Mouse (Mus musculus) lung, postnatal 10 days (tissue): ENCODE data around the gene Hipk1.
A peak's percentile ranks its signal among the peaks of the same experiment; 100 is the strongest.

ENCODE experiments used
- DNase-seq: peaks from one replicate; pipeline ENCODE4 v3.0.0; 2021

Hipk1 gene

DNA sequence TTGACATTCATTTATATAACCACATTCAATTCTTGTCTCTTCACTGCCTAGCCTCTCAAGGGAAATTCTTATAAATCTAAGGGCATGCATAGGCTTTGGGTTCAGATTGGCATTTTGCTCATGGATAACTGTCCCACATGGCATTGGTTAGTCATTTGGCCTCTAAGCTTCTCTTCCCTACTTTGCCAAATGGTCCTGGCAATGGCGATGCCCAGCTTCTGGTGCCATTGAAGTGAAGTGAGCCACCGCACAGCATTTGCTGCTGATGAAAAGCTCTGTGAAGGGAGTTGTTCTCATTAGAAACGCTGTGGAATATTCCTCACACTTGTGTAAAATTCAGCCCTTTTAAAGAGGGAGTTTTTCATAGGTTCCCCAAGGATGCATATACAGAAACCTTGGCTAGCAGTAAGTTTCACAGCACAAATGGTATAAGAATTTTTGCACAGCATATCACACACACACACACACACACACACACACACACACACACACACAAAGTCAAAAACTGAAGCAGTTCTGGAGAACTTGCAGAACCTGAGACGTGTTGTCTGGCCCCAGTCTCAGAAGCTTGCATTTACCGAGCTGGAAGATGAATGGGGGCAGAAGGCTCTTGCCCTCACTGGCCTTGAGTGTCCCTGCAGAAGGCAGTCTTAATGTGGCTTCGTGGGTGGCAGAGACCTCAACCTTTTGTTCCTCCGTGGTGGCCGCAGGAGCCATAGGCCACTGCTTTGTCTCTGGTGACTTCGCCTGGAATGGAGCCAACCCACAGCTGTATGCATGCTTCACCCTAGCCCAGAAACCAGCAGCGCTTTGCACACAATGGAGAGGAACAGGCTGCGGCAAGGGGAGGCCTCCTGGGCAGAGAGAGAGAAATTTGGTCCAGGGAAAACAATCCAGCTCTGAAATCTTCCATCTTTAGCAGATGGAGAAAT is 75.3 kb downstream of the Hipk1 start:
- DNase-seq: peak; percentile 63

- no peak for DNase-seq
Observed at GRCm38 (mm10) chr3:103714942-103715341, 76.4 kb downstream of the Hipk1 start.

DNA sequence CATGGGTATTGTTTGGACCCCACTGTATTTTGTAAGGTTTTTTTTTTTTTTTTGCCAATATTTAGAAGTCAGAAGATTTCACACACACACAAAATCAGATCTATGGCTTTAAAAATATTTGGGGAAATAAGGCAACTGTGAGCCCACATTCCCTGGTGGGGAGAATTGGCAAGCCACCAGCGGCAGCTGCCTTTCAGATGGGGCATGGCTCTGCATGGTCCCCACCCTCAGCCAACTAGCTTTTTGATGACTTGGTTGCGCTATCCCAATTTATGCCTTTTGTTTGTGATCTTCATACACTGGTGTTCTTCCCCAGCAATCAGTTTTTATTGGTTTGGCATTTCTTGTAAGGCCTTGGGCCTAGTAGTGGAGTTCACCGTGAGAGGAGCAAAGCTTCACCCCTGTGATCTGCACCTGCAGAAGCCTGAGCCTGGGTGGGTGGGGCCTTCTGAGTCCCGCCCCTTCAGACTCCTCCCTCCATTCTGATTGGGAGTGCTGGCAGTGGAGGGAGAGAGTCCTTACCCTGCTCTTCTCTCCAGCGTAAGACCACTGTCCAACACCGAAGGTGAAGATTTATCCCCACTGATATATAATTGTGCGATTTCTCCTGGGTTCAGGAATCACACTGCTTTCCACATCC is 77.0 kb downstream of the Hipk1 start:
- DNase-seq: no peak

GRCm38 (mm10) chr3:103712196-103712595 is 79.2 kb downstream of the Hipk1 start:
- peak; percentile 37 for DNase-seq

GRCm38 (mm10) chr3:103709470-103710040 is 81.8 kb downstream of the Hipk1 start:
- DNase-seq: no peak

GRCm38 (mm10) chr3:103705426-103705825 is 85.9 kb downstream of the Hipk1 start:
- no peak for DNase-seq

DNA sequence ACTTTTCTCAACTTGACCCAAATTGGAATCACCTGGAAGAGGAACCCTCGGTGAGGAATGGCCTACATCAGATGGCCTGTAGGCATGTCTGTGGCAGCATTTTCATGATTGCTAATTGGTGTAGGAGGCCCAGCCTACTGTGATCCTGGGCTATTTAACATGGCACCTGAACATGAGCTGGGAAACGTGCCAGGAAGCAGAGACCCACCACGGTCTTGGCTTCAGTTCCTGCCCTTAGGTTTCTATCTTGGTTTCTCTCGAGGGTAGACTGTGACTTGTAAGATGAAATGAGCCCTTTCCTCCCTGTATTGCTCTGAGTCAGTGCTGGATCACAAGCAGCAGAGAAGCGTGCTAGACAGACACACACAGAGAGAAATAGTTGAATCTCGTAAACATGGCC is 86.7 kb downstream of the Hipk1 start:
- no peak for DNase-seq

- no peak for DNase-seq
Observed at GRCm38 (mm10) chr3:103696388-103696925, 94.9 kb downstream of the Hipk1 start.

DNA sequence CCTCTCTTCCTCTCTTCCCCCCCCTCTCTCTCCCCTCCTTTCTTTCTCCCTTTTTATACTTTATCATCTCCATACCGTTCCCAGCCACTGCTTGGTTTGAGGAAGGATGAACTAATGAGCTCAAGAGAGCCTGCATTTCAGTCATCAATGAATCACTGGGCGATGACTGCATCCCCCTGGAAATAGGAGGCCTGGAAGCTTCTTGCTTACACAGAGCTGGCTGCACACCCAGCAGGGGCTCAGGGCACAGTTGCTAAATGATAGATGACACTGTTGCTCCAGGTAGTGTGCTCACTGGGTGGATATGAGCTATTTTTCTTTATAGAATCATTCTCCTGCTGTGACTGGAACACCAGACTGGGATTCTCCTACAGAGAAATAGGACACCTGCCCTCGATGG is 95.8 kb downstream of the Hipk1 start:
- no peak for DNase-seq

DNA sequence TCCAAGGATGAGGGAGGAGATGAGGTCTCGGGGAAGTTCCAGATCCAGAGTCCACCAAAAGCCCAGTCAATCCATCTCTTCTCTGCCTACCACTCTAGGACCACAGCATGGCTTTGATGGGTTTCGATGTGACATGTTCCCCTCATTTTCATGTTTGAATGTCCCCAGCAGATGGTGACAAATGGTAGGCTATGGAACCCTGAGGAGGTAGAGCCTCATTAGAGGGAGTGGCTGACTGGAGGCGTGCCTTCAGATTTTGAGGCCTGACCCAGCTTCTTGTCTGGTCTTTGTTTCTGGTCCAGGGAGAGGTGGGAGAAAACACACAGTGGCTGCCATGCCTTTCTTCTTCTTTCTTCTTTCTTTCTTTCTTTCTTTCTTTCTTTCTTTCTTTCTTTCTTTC is 100.9 kb downstream of the Hipk1 start:
- DNase-seq: peak; percentile 54
